Mouse (Mus musculus) cortical plate, adult 2 months (tissue): ENCODE results near the gene Krt2.

ENCODE experiments used
- CTCF ChIP-seq: fragments of 200-500 bp; IDR thresholded peaks from 2 replicates; pipeline ENCODE4 v1.5.1; 2011; ENCODE audit warnings: mild to moderate bottlenecking, control low read depth, low read length; ENCODE audit not compliant: insufficient read depth; ENCODE audit errors: extremely low read depth
- POLR2A ChIP-seq: fragments of 200-500 bp; IDR thresholded peaks from 2 replicates; pipeline ENCODE4 v1.6.1; 2011; ENCODE audit warnings: mild to moderate bottlenecking, low read length, control low read depth; ENCODE audit not compliant: insufficient read depth; ENCODE audit errors: extremely low read depth

DNA sequence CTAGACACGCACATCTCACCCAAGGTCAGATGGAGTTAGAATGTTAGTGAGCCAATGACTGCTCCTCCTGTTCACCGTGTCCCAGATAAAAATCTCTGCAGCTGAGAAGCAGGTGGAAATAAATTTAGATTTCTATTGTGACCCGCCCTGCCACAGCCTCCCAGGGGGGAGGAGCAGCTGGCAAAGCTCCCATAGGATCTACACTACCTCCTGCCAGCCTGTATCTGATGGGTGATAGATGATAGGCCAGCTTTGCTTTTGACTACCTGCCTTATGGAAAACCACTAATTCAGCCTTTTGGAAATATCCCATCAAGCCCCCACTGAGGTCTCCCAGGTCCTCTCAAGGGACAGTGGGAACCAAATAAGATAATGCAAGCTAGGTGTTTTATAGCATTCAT lies 37.8 kb upstream of the Krt2 start:
- no peak for TF ChIP-seq POLR2A
- no peak for TF ChIP-seq CTCF
